In genomic region chr8:105354549-105354948, GRCm38 (mm10) we compare ENCODE assay signal across 12 mouse cellular contexts. TPM values are rescaled to one million over a fixed set of nuclear protein-coding genes. Genes with fewer than 3 reads are reported as not detected.
"Had no signal": no experiment of that assay in that cellular context is flagged by ENCODE, and none has a peak within 500 bp of the region (broad histone marks: within the 10 kb centered on the region; RNA-seq: fewer than 3 reads in every experiment).

No protein-coding gene starts in this region.

- H3K9ac ChIP-seq: liver, embryonic 15.5 days; midbrain, embryonic 13.5 days; neural tube, embryonic 12.5 days had no signal

- H3K27ac ChIP-seq: kidney, postnatal 0 days; liver, embryonic 15.5 days; midbrain, embryonic 13.5 days; neural tube, embryonic 12.5 days had no signal

- H3K27me3 ChIP-seq: neural tube, embryonic 12.5 days had no signal

- H3K9me3 ChIP-seq: liver, embryonic 15.5 days; midbrain, embryonic 13.5 days; neural tube, embryonic 12.5 days had no signal

- H3K4me3 ChIP-seq: liver, embryonic 15.5 days; midbrain, embryonic 13.5 days; neural tube, embryonic 12.5 days had no signal

- H3K4me2 ChIP-seq: liver, embryonic 11.5 days; liver, embryonic 15.5 days; midbrain, embryonic 13.5 days; neural tube, embryonic 12.5 days had no signal

- ATAC-seq: lung, postnatal 0 days; midbrain, embryonic 13.5 days had no signal

- DNase-seq: left cerebral cortex, postnatal 4 days; lung, adult 2 months; right cerebral cortex, postnatal 14 days had no signal

- H3K36me3 ChIP-seq: liver, embryonic 15.5 days had no signal

- H3K4me1 ChIP-seq: liver, embryonic 15.5 days had no signal

RNA-seq across cellular contexts. Expression of gene Slc9a5, which starts 5.9 kb away (rescaled TPM):
- total RNA-seq: monocyte, adult 5-6 weeks had no signal

RNA-seq across cellular contexts. Expression of gene Plekhg4, which starts 18.5 kb away (rescaled TPM):
- total RNA-seq: megakaryocyte progenitor cell, adult 5-6 weeks; monocyte, adult 5-6 weeks; neutrophil, adult 5-6 weeks had no signal
- polyA plus RNA-seq: liver, embryonic 11.5 days; liver, embryonic 15.5 days had no signal
